Mouse (Mus musculus): ENCODE measurements around the gene Mxd3. TPM values are rescaled to one million over a fixed set of nuclear protein-coding genes. Genes with fewer than 3 reads are reported as not detected.

Mxd3 gene
- polyA plus RNA-seq, 1 experiment from 2014 or later, result 3.1 TPM

DNA sequence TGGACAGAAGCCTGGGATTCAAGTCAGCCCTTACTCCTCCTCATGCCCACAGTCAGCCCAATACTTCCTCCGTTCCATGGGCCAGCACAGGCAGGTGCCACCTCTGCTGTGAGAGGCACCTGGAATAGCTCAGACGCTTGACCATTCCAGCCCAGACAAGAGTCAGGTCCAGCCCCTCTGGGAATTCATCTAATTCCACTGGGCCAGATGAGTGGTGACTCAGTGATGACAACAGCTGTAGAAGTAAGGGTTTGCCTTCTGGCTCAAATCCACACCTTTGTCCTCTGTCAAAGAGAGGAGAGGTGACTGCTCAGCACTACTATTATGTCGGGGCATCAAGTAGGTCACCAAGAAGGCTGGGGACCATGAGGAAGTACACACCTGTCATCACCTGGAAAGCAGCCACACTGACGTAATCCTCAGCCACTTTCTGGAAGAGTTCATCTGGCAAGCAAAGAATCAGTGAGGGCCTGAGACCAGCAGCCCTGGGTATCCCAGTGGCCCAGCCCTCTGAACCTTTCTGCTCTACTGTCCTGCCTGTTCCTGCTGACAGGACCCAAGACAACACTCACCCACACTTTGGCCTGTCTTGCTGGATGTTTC, 9.6 kb downstream of the Mxd3 start, which contains the start of gene Prelid1:
Prelid1 (plus strand) TSS at position 570 of the 603 bp plus-strand sequence.
- peak; percentile 25 for ATAC-seq
- peaks cover 9% of the 10 kb centered on the region for H3K36me3 ChIP-seq (ENCODE audit: insufficient read depth, low read length)
- 70% methylated on average over 4 of the region's 4 CpGs for WGBS

DNA sequence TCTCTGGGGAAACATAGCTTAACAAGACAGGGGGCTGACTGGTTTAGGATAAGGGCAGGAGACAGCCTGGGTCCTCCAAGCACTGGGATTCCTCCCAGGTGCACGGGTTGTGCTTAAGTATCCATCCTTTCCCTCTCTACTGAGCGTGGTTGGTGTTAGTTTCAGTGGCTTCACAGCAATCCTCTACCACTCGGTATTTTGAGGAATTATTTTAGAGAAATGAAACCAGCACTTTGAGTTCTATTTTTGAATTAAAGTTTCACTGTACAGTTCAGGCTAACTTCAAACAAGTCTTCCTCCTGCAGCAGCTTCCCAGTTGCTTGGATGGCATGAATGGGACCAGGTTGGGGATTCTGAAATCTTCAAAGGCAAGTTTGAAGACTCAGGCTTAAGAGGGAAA, 11.3 kb downstream of the Mxd3 start:
- H3K27ac ChIP-seq (ENCODE audit: low read length), result no peak overlapping the region
- peaks cover 19% of the 10 kb centered on the region for H3K36me3 ChIP-seq (ENCODE audit: insufficient read depth, low read length)
- ATAC-seq, result no peak
- TF ChIP-seq CTCF (IDR thresholded peaks at IDR 0.05) (no peak), EP300 (IDR thresholded peaks at IDR 0.05) (no peak)
- DNase-seq (ENCODE audit: low spot score), result no peak
- peaks cover 10% of the 10 kb centered on the region; the same call in 1 of the 2 replicates for H3K4me1 ChIP-seq (ENCODE audit: insufficient read depth, low read depth, low read length)
- H3K9me3 ChIP-seq (ENCODE audit: low read length), result no peaks in the 10 kb centered on the region
- no peak overlapping the region for H3K4me2 ChIP-seq (replicated peaks; ENCODE audit: low read depth, low read length)
- 71% methylated on average over 3 of the region's 3 CpGs for WGBS
- H3K9ac ChIP-seq (replicated peaks; ENCODE audit: low read depth), result no peak overlapping the region
- no peaks in the 10 kb centered on the region for H3K27me3 ChIP-seq (replicated peaks; ENCODE audit: insufficient read depth, low read length)
- H3K4me3 ChIP-seq (ENCODE audit: low read depth, low read length), result no peak overlapping the region

More for the DNA sequence above, 9.6 kb downstream of the Mxd3 start, which contains the start of gene Prelid1:
- Histone ChIP-seq H3K27me3 (replicated peaks; ENCODE audit: insufficient read depth, low read length) (no peaks in the 10 kb centered on the region), H3K4me3 (ENCODE audit: low read depth, low read length) (peak within 1 kb of the TSS; percentile 85), H3K27ac (ENCODE audit: low read length) (0 out of 2 replicates have a peak within 1 kb of the TSS, but pooled peaks have one; percentile 17), H3K4me1 (ENCODE audit: insufficient read depth, low read depth, low read length) (peaks cover 10% of the 10 kb centered on the region; the same call in 1 of the 2 replicates), H3K9me3 (ENCODE audit: low read length) (no peaks in the 10 kb centered on the region), H3K9ac (replicated peaks; ENCODE audit: low read depth) (peak within 1 kb of the TSS; percentile 90), H3K4me2 (replicated peaks; ENCODE audit: low read depth, low read length) (peak within 1 kb of the TSS; percentile 86)
- peak; percentile 37 for DNase-seq (ENCODE audit: low spot score)
- TF ChIP-seq EP300 (IDR thresholded peaks at IDR 0.05) (peak; percentile 25; the same call in 1 of the 2 replicates), CTCF (IDR thresholded peaks at IDR 0.05) (no peak)

DNA sequence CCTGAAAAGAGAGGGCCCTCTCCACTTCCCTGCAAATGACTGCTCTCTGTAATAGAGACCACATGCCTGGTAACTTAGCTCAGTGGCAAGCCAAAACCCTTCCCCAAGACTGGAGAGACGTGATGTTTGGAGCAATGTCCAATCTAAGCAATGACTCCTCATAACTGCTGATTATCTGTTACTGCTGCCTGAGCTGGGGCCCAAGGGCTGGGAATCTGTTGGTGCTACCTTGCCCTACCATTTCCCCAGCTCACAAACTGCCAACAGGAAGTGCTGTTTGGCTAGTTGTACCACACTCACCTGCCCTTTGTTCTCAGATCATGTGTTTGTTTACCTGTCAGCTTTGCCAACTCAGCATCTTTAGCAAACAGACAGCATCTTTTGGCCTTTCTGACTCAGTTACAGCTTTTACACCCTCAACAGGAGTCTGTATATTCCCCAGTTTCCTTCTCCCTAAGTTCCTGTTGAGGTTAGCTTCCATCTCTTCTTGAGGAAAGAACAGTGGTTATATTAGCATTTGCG, 14.7 kb downstream of the Mxd3 start:
- H3K27me3 ChIP-seq (replicated peaks; ENCODE audit: insufficient read depth, low read length), result no peaks in the 10 kb centered on the region
- H3K4me3 ChIP-seq (ENCODE audit: low read depth, low read length), result no peak overlapping the region
- H3K9me3 ChIP-seq (ENCODE audit: low read length), result no peaks in the 10 kb centered on the region
- H3K4me2 ChIP-seq (replicated peaks; ENCODE audit: low read depth, low read length), result no peak overlapping the region
- DNase-seq (ENCODE audit: low spot score), result no peak
- peaks cover 50% of the 10 kb centered on the region for H3K36me3 ChIP-seq (ENCODE audit: insufficient read depth, low read length)
- ATAC-seq, result no peak
- no peaks in the 10 kb centered on the region for H3K4me1 ChIP-seq (ENCODE audit: insufficient read depth, low read depth, low read length)
- no peak for TF ChIP-seq EP300 (IDR thresholded peaks at IDR 0.05)
- no peak for TF ChIP-seq CTCF (IDR thresholded peaks at IDR 0.05)
- H3K9ac ChIP-seq (replicated peaks; ENCODE audit: low read depth), result no peak overlapping the region
- no peak overlapping the region for H3K27ac ChIP-seq (ENCODE audit: low read length)
- WGBS, result 89% methylated on average over 2 of the region's 2 CpGs

DNA sequence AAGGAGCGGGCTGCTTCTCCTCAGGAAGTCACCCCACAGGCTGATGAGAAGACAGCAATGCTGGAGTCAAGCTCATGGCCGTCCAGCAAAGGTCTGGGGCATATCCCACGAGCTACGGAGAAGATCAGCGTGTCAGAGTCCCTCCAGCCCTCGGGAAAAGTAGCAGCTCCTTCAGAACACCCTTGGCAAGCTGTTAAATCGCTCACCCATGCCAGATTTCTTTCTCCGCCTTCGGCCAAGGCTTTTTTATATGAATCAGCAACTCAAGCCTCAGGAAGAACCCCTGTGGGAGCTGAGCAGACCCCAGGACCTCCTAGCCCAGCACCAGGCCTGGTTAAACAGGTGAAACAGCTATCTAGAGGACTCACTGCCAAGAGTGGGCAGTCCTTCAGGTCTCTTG, 16.6 kb downstream of the Mxd3 start:
- H3K4me1 ChIP-seq (ENCODE audit: insufficient read depth, low read depth, low read length), result no peaks in the 10 kb centered on the region
- H3K9ac ChIP-seq (replicated peaks; ENCODE audit: low read depth), result no peak overlapping the region
- ATAC-seq (no peak), DNase-seq (ENCODE audit: low spot score) (no peak)
- 85% methylated on average over 9 of the region's 9 CpGs for WGBS
- H3K36me3 ChIP-seq (ENCODE audit: insufficient read depth, low read length), result peaks cover 61% of the 10 kb centered on the region
- no peaks in the 10 kb centered on the region for H3K27me3 ChIP-seq (replicated peaks; ENCODE audit: insufficient read depth, low read length)
- no peak overlapping the region for H3K27ac ChIP-seq (ENCODE audit: low read length)
- TF ChIP-seq CTCF (IDR thresholded peaks at IDR 0.05) (no peak), EP300 (IDR thresholded peaks at IDR 0.05) (no peak)
- no peaks in the 10 kb centered on the region for H3K9me3 ChIP-seq (ENCODE audit: low read length)
- H3K4me2 ChIP-seq (replicated peaks; ENCODE audit: low read depth, low read length), result no peak overlapping the region
- H3K4me3 ChIP-seq (ENCODE audit: low read depth, low read length), result no peak overlapping the region

DNA sequence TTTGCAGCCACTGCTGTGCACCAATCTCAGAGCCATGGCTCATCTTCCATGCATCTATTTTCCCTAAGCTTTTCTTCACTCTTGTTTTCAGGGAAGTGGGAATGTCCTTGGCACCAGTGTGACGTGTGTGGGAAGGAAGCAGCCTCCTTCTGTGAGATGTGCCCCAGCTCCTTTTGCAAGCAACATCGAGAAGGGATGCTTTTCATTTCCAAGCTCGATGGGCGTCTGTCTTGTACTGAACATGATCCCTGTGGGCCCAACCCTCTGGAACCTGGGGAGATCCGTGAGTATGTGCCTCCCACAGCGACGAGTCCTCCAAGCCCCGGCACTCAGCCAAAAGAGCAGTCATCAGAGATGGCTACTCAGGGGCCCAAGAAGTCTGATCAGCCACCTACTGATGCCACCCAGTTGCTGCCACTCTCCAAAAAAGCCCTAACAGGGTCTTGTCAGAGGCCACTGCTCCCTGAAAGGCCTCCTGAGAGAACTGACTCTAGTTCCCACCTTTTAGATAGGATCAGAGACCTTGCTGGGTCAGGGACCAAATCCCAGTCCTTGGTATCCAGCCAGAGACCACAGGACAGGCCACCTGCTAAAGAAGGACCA, 17.5 kb downstream of the Mxd3 start:
- no peak overlapping the region for H3K4me3 ChIP-seq (ENCODE audit: low read depth, low read length)
- no peak for DNase-seq (ENCODE audit: low spot score)
- no peak overlapping the region for H3K4me2 ChIP-seq (replicated peaks; ENCODE audit: low read depth, low read length)
- H3K27ac ChIP-seq (ENCODE audit: low read length), result no peak overlapping the region
- H3K9ac ChIP-seq (replicated peaks; ENCODE audit: low read depth), result no peak overlapping the region
- H3K27me3 ChIP-seq (replicated peaks; ENCODE audit: insufficient read depth, low read length), result no peaks in the 10 kb centered on the region
- no peak for ATAC-seq
- peaks cover 63% of the 10 kb centered on the region for H3K36me3 ChIP-seq (ENCODE audit: insufficient read depth, low read length)
- TF ChIP-seq CTCF (IDR thresholded peaks at IDR 0.05), result no peak
- no peak for TF ChIP-seq EP300 (IDR thresholded peaks at IDR 0.05)
- H3K9me3 ChIP-seq (ENCODE audit: low read length), result no peaks in the 10 kb centered on the region
- no peaks in the 10 kb centered on the region for H3K4me1 ChIP-seq (ENCODE audit: insufficient read depth, low read depth, low read length)
- WGBS, result 89% methylated on average over 8 of the region's 8 CpGs

DNA sequence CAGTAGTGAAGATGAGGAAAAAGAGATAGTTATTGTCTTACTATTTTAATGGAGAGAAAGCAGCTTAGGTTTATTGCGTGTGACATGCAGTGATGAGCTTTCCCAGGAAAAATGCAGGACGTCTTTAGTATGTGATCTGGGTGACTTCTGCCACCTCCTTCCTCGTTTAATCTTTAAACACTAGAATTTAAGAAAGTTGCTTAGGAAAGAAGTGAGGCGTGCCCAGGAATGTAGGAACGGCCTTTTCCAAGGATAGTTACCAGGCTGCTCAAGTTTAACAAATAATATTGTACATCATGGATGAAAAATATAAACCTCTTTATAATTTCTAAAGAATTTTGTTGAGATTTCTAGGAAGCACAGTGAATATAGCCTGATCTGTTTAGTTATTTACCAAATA, 28.7 kb downstream of the Mxd3 start:
- Histone ChIP-seq H3K4me2 (replicated peaks; ENCODE audit: low read depth, low read length) (no peak overlapping the region), H3K4me1 (ENCODE audit: insufficient read depth, low read depth, low read length) (no peaks in the 10 kb centered on the region), H3K9ac (replicated peaks; ENCODE audit: low read depth) (no peak overlapping the region), H3K36me3 (ENCODE audit: insufficient read depth, low read length) (peaks cover 50% of the 10 kb centered on the region; the same call in 1 of the 2 replicates), H3K27ac (ENCODE audit: low read length) (no peak overlapping the region), H3K9me3 (ENCODE audit: low read length) (no peaks in the 10 kb centered on the region), H3K4me3 (ENCODE audit: low read depth, low read length) (no peak overlapping the region), H3K27me3 (replicated peaks; ENCODE audit: insufficient read depth, low read length) (no peaks in the 10 kb centered on the region)
- TF ChIP-seq EP300 (IDR thresholded peaks at IDR 0.05), result no peak
- no peak for TF ChIP-seq CTCF (IDR thresholded peaks at IDR 0.05)
- ATAC-seq, result no peak
- no peak for DNase-seq (ENCODE audit: low spot score)
- 78% methylated on average over 5 of the region's 5 CpGs for WGBS

Data from lung, postnatal 0 days (tissue).